Mouse (Mus musculus) heart, embryonic 15.5 days (tissue): ENCODE measurements around the gene Gm35315. TPM values are rescaled to one million over a fixed set of nuclear protein-coding genes. Genes with fewer than 3 reads are reported as not detected.

Experiments
- ATAC-seq: fragments of 200-750 bp; cut with Nextera tagmentation; replicated peaks from 2 replicates; pipeline ENCODE4 v1.8.0; 2017; ENCODE audit warnings: low read depth, moderate TSS enrichment; ENCODE audit not compliant: insufficient number of reproducible peaks, insufficient read depth, low FRiP score
- H3K27ac ChIP-seq: fragments of 300-500 bp; sonication (generic); 2 replicates; pipeline ENCODE4 v1.5.1; 2015; ENCODE audit warnings: mild to moderate bottlenecking, inconsistent platforms
- H3K27me3 ChIP-seq: fragments of 300-500 bp; sonication (generic); 2 replicates; pipeline ENCODE4 v1.6.1; 2015; ENCODE audit warnings: inconsistent platforms
- H3K36me3 ChIP-seq: fragments of 300-500 bp; sonication (generic); 2 replicates; pipeline ENCODE4 v1.6.1; 2015; ENCODE audit warnings: mild to moderate bottlenecking, inconsistent platforms
- H3K4me1 ChIP-seq: fragments of 300-500 bp; sonication (generic); replicated peaks from 2 replicates; pipeline ENCODE4 v1.6.1; 2015; ENCODE audit warnings: inconsistent platforms
- H3K4me2 ChIP-seq: fragments of 300-500 bp; sonication (generic); 2 replicates; pipeline ENCODE4 v1.6.1; 2015; ENCODE audit warnings: inconsistent platforms, mild to moderate bottlenecking, moderate library complexity
- H3K4me3 ChIP-seq: fragments of 300-500 bp; sonication (generic); 2 replicates; pipeline ENCODE4 v1.5.1; 2015; ENCODE audit warnings: mild to moderate bottlenecking, inconsistent platforms
- H3K9ac ChIP-seq: fragments of 300-500 bp; sonication (generic); 2 replicates; pipeline ENCODE4 v1.6.1; 2015; ENCODE audit warnings: mild to moderate bottlenecking, inconsistent platforms
- H3K9me3 ChIP-seq: fragments of 300-500 bp; sonication (generic); replicated peaks from 2 replicates; pipeline ENCODE4 v1.6.1; 2016; ENCODE audit warnings: inconsistent platforms
- WGBS: fragments of 180-500 bp; shearing (Covaris S2); methylation state at CpG from one replicate; pipeline ENCODE4 v1.1.7; 2015; ENCODE audit warnings: mixed read lengths; 5-methylcytosine and 5-hydroxymethylcytosine counted together
- polyA plus RNA-seq: library from polyadenylated mRNA; unstranded; fragments of >200 nt; fragmentation: Nextera tagmentation; extraction: Ambion mirVana; gene quantifications from 2 replicates; pipeline ENCODE4 v1.2.1, GENCODE M21; 2015

Gm35315 gene
- polyA plus RNA-seq, 1 experiment from 2014 or later, result 0.16 TPM

DNA sequence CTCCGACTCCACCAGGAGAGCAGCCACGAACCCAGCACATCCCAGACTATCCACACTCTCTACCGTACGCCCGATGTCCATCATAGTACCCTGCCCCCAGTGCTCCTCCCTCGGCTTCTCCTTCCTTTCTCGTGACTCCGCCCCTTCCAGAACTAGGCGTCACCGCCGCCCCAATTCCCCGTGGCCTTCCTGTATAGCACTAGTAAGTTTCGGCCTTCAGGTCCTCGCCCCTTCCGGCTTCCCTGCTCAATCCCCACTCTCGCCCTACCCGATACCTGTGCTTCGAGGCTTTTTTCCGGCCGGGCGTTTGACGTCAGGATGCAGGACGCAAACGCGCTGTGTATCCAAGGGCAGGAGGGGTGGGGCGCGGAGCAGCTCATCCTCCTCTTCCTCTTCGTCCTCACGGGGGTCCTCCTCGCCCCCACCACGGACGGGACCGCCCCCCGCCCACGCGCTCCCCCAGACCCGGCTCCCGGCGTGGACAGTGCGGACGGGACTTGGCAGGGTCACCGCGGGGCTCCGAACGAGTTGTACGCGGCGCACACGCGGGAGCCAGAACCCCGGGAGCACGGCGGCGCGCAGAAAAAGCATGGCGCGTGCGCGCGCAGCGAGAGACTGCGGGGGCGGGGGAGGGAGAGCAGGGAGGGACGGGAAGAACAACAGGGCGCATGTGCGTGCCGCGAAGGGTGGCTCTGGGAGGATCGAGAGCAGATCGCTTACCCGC is 13.5 kb upstream of the Gm35315 start, which contains the start of gene Gtpbp6:
Gene Gtpbp6, minus strand, starts transcription at position 617 of the 724 bp plus-strand sequence.
- Histone ChIP-seq H3K36me3 (peaks cover 44% of the 10 kb centered on the region), H3K9me3 (no peaks in the 10 kb centered on the region), H3K9ac (peak within 1 kb of the TSS; percentile 92), H3K4me2 (peak within 1 kb of the TSS; percentile 90), H3K4me3 (peak within 1 kb of the TSS; percentile 97), H3K27ac (peak within 1 kb of the TSS; percentile 100), H3K27me3 (no peaks in the 10 kb centered on the region), H3K4me1 (peaks cover 16% of the 10 kb centered on the region)
- WGBS, result under 1% methylated on average over 69 of the region's 71 CpGs
- ATAC-seq, result peak; percentile 88

DNA sequence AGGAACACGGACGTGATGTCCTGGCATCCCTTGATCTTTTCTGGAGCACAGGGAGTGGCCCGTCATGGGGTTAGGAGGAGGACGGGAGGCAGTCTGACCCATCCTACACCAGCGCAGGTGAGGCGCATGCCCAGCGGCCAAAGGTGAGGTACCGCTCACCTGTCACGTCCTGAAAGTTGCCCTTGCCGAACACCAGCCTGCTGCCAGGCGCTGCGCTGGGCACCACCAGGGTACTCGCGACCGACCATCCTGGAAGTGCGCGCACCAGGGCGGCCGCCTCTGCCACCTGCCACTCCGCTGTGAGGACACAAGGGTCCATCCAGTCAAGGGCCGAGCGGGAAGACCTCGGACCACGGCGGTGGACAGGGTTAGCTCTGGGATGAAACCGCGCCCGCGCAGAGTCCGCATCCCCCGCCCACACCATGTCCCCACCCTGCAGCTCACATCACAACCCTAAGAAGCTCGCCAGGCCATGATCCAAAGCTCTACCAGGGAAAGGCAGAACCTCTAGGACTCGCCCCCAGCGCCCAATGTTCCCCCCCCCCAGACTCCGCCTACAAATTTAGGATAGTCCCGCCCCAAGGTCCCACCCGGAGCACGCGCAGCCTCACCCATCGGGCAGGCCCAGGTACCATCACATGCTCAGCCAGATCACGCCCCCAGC is 12.8 kb upstream of the Gm35315 start:
- Histone ChIP-seq H3K4me1 (peaks cover 20% of the 10 kb centered on the region), H3K9me3 (no peaks in the 10 kb centered on the region)
- no peak for ATAC-seq

DNA sequence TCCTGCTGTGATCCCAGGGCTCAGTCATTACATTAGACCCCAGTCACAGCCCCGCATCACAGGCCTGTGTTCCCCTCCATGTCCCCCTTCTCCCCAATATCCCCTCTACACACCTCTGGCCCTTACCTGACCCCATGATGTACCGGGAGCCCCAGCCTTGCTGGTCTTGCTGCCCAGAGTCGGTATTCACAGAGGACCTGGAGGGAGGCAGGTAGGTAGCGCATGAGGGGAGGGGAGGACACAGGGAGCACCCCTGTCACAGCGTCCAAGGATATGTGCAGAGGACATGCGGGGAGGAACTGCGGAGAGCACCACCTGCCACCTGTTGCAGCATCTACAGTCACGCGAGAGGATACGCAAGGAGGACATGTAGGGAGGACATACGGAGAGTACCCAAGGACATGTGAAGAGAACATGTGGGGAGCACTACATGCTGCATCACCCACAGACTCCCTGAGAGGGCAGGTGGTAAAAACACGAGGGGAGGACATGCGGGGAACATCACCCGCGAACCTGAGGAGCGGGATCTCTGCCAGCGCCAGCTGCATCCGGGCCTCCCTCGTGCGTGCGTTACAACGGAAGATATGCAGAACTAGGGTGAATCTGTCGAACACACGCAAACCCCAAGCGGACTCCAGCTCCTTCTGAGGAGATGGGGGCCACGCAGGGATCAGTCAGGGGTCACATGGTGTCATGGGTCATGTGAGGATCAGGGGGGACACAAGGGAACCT is 12.1 kb upstream of the Gm35315 start:
- 0 out of 2 replicates have a peak, but pooled peaks cover 2% of the 10 kb centered on the region for H3K27me3 ChIP-seq
- WGBS, result 92% methylated on average over 26 of the region's 26 CpGs
- no peak overlapping the region for H3K27ac ChIP-seq
- H3K4me3 ChIP-seq, result peak overlapping the region; percentile 97
- peaks cover 42% of the 10 kb centered on the region for H3K36me3 ChIP-seq
- H3K9ac ChIP-seq, result no peak overlapping the region
- ATAC-seq, result no peak
- peaks cover 27% of the 10 kb centered on the region for H3K4me1 ChIP-seq
- H3K9me3 ChIP-seq, result no peaks in the 10 kb centered on the region
- peak overlapping the region; percentile 90 for H3K4me2 ChIP-seq

More for the DNA sequence above, 12.8 kb upstream of the Gm35315 start:
- WGBS, result 14% methylated on average over 41 of the region's 41 CpGs
- peak overlapping the region; percentile 100 for H3K27ac ChIP-seq
- no peaks in the 10 kb centered on the region for H3K27me3 ChIP-seq
- peak overlapping the region; percentile 92 for H3K9ac ChIP-seq
- H3K4me3 ChIP-seq, result peak overlapping the region; percentile 97
- peaks cover 47% of the 10 kb centered on the region for H3K36me3 ChIP-seq
- H3K4me2 ChIP-seq, result peak overlapping the region; percentile 90

DNA sequence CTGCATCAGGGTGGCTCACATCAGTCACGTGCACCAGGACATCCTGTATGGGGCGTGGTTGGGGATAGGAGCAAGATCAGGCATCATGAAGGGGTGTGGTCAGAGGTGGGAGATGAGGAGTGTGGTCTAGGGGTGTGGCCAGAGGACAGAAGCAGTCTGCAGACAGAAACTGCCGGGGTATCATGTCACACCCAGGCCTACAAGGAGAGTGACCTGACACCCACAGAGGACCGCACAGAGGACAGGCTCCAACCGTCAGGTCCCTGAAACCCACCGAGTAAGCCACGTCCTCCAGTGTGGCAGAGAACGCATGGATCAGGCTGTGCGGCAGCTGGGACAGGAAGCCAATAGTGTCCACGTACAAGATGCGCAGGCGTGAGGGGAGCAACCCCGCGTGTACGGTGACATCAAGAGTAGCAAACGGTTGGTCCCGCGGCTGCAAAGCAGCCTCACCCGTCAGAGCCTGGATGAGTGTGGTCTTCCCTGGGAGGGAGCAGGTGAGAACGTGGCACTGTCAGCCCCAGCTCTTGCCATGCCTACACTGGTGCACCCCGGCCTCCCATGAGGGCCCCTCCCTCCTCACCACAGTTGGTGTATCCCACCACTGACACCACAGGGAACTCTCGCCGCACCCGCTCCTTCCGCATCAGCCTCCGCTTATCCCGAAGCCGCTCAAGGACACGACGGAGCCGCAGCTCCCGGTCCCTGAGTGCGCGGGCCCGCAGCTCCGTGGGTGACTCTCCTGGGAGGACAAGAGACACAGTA is 10.6 kb upstream of the Gm35315 start:
- no peak overlapping the region for H3K27ac ChIP-seq
- no peaks in the 10 kb centered on the region for H3K9me3 ChIP-seq
- WGBS, result 95% methylated on average over 36 of the region's 36 CpGs
- H3K4me3 ChIP-seq, result no peak overlapping the region
- no peak for ATAC-seq
- H3K36me3 ChIP-seq, result peaks cover 42% of the 10 kb centered on the region
- no peak overlapping the region for H3K9ac ChIP-seq
- H3K4me2 ChIP-seq, result no peak overlapping the region
- H3K27me3 ChIP-seq, result peaks cover 6% of the 10 kb centered on the region; the same call in 1 of the 2 replicates
- peaks cover 34% of the 10 kb centered on the region for H3K4me1 ChIP-seq

DNA sequence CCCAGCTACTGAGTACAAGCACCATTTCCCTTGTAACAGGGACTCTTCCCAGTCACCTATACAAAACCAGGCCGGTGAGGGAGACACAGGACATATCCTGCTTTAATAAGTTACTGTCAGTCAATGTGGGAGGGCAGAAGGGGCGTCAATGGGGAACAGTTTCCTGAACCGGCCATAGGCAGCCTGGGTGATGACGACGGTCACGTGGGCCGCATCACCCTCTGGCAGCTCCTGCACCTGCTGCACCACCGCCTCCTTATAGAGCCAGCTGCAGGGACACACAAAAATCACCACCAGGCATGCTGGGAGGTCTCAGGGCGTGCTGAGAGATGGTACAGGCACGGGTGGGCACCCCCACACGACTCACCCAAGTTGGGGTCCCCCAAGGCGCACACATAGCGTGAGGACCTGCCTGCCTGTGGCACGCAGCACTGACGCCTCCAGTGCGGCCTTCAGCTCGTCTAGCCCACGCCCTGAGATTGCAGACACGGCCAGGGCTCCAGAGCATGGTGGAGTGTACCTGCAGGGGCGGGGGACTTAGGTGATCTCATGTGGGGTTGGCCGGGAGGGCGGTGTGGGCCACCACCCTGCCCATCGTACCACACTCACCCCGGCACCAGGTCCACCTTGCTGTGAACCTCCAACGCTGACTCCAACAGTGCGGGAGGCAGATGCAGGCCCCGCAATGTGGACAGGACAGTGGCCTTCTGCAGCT is 9.8 kb upstream of the Gm35315 start:
- Histone ChIP-seq H3K4me2 (no peak overlapping the region), H3K9me3 (no peaks in the 10 kb centered on the region), H3K4me1 (peaks cover 34% of the 10 kb centered on the region), H3K4me3 (no peak overlapping the region), H3K9ac (no peak overlapping the region), H3K27ac (no peak overlapping the region), H3K27me3 (peaks cover 6% of the 10 kb centered on the region; the same call in 1 of the 2 replicates), H3K36me3 (peaks cover 42% of the 10 kb centered on the region)
- no peak for ATAC-seq
- 93% methylated on average over 27 of the region's 27 CpGs for WGBS

DNA sequence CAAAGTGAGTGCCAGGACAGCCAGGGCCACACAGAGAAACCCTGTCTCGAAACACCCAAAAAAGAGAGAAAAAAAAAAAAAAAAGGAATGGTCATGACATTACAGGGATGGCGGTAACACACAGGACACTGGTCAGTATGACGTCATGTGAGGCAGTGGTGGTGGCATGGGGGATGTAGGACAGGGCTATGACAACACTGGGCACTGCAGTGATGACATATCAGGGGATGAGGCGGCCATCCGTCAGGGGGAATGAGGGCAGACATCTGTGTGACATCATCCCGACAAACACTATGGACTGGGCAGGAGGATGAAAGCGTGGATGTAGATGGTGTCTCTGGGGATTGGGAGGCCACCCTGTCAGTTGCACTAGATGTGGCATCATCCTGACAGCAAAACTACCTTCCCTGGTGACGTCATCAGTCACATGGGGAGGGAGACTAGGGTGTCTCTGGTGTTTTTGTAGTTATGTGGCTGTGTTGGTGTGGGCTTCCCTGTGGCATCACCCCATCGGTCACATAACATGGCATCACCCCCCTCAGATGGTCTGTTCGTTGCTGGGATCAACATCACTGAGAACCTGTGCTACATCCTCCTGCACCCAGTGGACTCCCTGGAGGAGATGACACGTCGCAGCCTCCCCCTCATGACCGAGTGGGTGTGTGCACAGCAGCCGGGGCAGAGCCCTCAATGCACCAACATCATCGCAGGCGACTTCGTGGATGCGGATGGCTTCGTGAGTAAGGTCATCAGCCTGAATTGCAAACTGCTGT is 8.8 kb upstream of the Gm35315 start:
- no peaks in the 10 kb centered on the region for H3K9me3 ChIP-seq
- peaks cover 6% of the 10 kb centered on the region; the same call in 1 of the 2 replicates for H3K27me3 ChIP-seq
- H3K4me3 ChIP-seq, result no peak overlapping the region
- no peak overlapping the region for H3K9ac ChIP-seq
- no peak for ATAC-seq
- no peak overlapping the region for H3K4me2 ChIP-seq
- 91% methylated on average over 19 of the region's 19 CpGs for WGBS
- peaks cover 42% of the 10 kb centered on the region for H3K36me3 ChIP-seq
- no peak overlapping the region for H3K27ac ChIP-seq
- peaks cover 34% of the 10 kb centered on the region for H3K4me1 ChIP-seq

DNA sequence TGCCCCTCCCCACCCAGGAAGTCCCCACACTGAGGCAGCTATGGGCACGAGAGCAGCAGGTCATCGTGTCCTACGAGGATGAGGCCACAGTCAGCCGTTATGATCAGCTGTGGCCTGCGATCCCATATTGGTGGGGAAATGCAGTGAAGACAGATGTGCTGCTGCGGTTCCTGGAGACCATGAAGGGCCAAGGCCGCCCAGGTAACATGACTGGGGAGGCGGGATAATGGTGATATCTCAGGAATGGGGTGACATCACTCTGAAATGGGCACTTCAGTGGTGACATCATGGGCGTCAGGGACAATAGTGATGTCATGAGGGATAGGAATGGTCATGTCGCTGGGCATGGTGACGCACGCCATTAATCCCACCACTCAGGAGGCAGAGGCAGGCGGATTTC is 8.2 kb upstream of the Gm35315 start:
- 87% methylated on average over 13 of the region's 13 CpGs for WGBS
- peak overlapping the region; percentile 79 for H3K4me2 ChIP-seq
- peaks cover 6% of the 10 kb centered on the region; the same call in 1 of the 2 replicates for H3K27me3 ChIP-seq
- no peak for ATAC-seq
- no peaks in the 10 kb centered on the region for H3K9me3 ChIP-seq
- no peak overlapping the region for H3K9ac ChIP-seq
- H3K27ac ChIP-seq, result no peak overlapping the region
- peaks cover 42% of the 10 kb centered on the region for H3K36me3 ChIP-seq
- H3K4me3 ChIP-seq, result no peak overlapping the region
- H3K4me1 ChIP-seq, result peaks cover 34% of the 10 kb centered on the region

DNA sequence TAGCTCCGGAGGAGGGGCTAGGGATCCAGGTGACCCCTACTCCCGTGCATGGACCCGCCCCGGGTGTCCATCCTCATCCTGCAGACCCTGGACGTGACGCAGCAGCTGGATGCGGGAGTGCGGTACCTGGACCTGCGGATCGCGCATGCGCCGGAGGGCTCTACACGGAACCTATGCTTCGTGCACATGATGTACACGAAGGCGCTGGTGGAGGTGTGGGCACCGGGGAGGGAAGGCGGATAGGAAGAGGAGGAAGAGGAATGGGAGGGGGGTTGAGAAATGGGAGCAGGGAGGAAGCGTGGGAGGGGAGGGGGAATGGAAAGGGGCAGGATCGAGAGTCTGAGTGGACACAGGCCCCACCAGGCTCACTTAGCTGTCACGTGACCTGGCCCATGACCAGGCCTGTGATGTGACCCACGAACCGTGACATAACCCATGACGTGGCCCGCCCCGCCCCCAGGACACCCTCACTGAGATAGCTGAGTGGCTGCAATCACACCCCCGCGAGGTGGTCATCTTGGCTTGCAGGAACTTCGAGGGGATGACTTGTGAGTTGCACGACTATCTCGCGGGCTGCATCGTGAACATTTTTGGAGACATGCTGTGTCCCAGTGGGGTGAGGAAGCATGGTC is 7.6 kb upstream of the Gm35315 start:
- Histone ChIP-seq H3K4me2 (peak overlapping the region; percentile 79), H3K4me1 (peaks cover 31% of the 10 kb centered on the region), H3K36me3 (peaks cover 42% of the 10 kb centered on the region), H3K9ac (no peak overlapping the region; the same call in 1 of the 2 replicates), H3K27ac (no peak overlapping the region), H3K27me3 (peaks cover 6% of the 10 kb centered on the region; the same call in 1 of the 2 replicates), H3K9me3 (no peaks in the 10 kb centered on the region), H3K4me3 (peak overlapping the region; percentile 42)
- WGBS, result 8% methylated on average over 34 of the region's 34 CpGs
- peak; percentile 20; the same call in 1 of the 2 replicates for ATAC-seq

DNA sequence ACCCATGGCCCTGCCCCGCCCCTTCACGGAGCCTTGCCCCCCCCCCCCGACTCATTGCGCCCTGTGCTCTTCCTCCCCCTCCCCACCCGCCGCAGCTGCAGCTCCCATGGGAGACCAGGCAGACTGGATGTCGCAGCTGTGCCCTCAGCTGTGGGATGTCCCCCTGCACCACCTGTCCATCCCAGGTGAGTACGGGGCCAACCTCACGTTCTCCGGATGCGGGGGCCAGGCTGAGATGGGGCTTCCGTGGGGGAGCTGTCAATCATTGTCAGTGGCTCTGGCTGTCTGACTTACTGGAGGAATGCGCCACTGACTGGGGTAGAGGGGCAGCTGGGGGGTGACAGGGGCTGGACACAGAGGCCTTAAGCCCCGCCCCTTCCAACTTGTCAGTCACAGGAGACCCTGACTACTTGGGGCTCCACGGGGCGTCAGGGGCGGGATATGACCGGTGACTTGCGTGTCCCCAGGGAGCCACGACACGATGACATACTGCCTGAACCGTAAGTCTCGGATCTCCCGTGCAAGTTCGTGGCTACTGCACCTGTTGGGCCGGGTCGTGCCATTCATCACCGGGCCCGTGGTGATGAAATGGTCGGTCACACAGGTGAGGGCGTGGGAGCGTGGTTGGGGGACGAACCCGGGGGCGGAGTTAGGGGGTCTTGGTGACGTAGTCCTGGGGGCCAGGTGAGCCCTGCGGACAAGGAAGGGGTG is 6.9 kb upstream of the Gm35315 start:
- WGBS, result under 1% methylated on average over 33 of the region's 37 CpGs
- peaks cover 6% of the 10 kb centered on the region; the same call in 1 of the 2 replicates for H3K27me3 ChIP-seq
- no peaks in the 10 kb centered on the region for H3K9me3 ChIP-seq
- peak overlapping the region; percentile 6; the same call in 1 of the 2 replicates for H3K9ac ChIP-seq
- H3K4me3 ChIP-seq, result peak overlapping the region; percentile 42
- peak; percentile 29 for ATAC-seq
- peaks cover 38% of the 10 kb centered on the region for H3K36me3 ChIP-seq
- H3K4me1 ChIP-seq, result peaks cover 23% of the 10 kb centered on the region
- peak overlapping the region; percentile 79 for H3K4me2 ChIP-seq
- H3K27ac ChIP-seq, result no peak overlapping the region
